Mouse (Mus musculus) olfactory bulb, adult 2 months (tissue): ENCODE results near the gene Gcsh.

ENCODE experiments used
- CTCF ChIP-seq: fragments of 200-500 bp; IDR thresholded peaks from 2 replicates; pipeline ENCODE4 v1.5.1; 2012; ENCODE audit warnings: low read depth, mild to moderate bottlenecking, low read length, moderate library complexity; ENCODE audit not compliant: insufficient read depth
- POLR2A ChIP-seq: fragments of 200-500 bp; IDR thresholded peaks from 2 replicates; pipeline ENCODE4 v1.6.1; 2012; ENCODE audit warnings: mild to moderate bottlenecking, low read depth, low read length, moderate library complexity; ENCODE audit not compliant: insufficient read depth

DNA sequence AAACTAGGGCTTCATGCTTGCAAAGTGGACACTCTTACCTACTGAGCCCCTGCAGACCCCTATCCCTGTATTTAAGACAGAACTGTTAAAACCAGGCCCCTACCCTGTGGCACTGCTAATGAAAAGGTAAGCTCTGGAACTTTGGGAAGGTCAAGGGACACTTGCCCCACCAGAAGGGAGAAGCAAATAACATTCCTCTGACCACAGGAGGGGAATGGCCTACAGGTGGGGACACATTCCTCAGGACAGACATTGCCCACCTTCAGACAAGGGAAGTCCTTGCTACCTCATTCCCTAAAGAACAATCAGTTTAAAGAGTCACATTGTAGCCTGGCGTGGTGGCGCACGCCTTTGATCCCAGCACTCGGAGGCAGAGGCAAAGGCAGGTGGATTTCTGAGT, 24.6 kb upstream of the Gcsh start:
- TF ChIP-seq CTCF (no peak), POLR2A (no peak)
